Mouse (Mus musculus): ENCODE data around the gene Tbx10.
"Not testable (repeated sequence)": the region's sequence is repeated elsewhere in the genome, so short reads cannot be mapped to it uniquely, and the experiment has no call there.

Tbx10 gene

GRCm38 (mm10) chr19:4046866-4047254 is 54.3 kb downstream of the Tbx10 start:
- no peak for DNase-seq

DNA sequence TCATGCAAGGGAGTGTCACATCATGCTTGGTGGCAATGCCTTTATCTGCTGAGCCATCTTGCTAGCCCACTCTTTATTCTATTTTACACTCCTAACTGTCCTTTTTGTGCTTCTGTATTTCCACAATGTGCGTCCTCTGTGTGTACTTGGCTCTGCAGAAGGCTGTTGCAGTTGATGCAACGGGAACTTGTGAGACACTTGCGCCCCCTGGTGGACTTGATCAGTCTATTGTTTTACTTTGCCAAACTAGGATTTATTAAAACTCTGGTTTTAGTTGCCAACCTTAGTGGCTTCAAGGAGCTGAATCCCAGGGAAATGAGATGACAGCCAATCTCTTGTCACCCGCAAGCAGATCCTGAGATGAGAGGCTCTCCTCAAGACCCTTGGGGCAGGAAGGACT is 55.3 kb downstream of the Tbx10 start:
- peak; percentile 83 for DNase-seq

GRCm38 (mm10) chr19:4049069-4049468 is 56.5 kb downstream of the Tbx10 start:
- DNase-seq: not testable (repeated sequence)
